Mouse (Mus musculus): ENCODE data around the gene Nat8f1.

Gene Nat8f1

DNA sequence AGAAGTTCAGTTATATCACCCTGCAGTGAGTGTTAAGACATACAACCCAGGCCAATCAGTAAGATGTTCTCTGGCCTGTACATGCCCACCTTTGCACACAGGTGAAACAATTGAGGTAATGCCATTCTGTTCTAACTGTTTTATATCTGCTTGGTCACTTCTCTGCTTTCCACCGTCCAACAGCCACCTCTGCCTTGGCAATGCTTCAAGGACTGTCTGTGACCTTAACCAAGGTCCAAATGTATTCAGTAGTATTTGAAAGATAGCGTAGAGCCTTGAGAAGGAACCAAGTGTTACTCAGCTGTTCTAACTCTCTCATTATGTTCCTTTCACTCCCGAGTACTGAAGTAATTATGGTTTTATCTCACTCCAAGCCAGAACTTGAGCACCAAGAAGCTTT is 52.9 kb downstream of the Nat8f1 start:
- in situ Hi-C loops (cut with MboI; ENCODE audit: unreplicated experiment in 2 of 2), result no loop called here

DNA sequence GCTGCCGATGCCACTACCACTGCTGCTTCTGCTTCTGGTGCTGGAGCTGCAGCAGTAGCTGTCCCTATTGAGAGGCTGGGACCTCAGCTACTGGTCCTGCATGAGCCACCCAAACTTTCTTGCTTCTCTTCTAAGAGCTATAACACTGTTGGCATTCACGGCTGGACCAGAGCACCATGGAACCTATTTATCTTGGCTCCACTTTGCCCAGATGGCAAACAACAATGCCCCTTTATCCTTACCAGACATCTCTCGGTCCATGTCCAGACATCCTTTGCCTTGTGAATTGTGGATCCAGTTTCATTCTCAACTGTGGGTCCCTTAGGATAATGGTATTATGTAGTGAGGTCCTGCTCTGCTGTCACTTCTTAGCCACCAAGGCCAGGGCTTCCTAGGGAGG is 54.2 kb downstream of the Nat8f1 start:
- in situ Hi-C loops (cut with MboI; ENCODE audit: unreplicated experiment in 2 of 2), result no loop called here

Data from v-Abl transformed pro-B cells (cell line).